In genomic region chr4:114925917-114926312, GRCm38 (mm10) we compare ENCODE assay signal across 10 mouse cellular contexts. TPM values are rescaled to one million over a fixed set of nuclear protein-coding genes. Genes with fewer than 3 reads are reported as not detected.
DNase-seq lines count a peak whose midpoint lies in the region; ATAC-seq and TF ChIP-seq lines count a peak whose summit lies in the region.
"Had no signal": no experiment of that assay in that cellular context is flagged by ENCODE, and none has a peak within 500 bp of the region (broad histone marks: within the 10 kb centered on the region; RNA-seq: fewer than 3 reads in every experiment).

Gene Foxe3, minus strand, starts transcription at chr4:114926013.

- no peak within 1 kb of the TSS; the same call in 1 of the 2 replicates for H3K9ac ChIP-seq in embryonic facial prominence, embryonic 15.5 days
- peak within 1 kb of the TSS; percentile 13; the same call in 1 of the 2 replicates for H3K9ac ChIP-seq in intestine, embryonic 15.5 days
- no peak within 1 kb of the TSS for H3K9ac ChIP-seq in midbrain, postnatal 0 days (replicated peaks; ENCODE audit: low read length, poor library complexity, severe bottlenecking)

- H3K27ac ChIP-seq in left cerebral cortex, adult 2 months, result no peak within 1 kb of the TSS
- H3K27ac ChIP-seq in embryonic facial prominence, embryonic 15.5 days (replicated peaks), result no peak within 1 kb of the TSS
- H3K27ac ChIP-seq in intestine, embryonic 15.5 days, result no peak within 1 kb of the TSS
- H3K27ac ChIP-seq in midbrain, postnatal 0 days (ENCODE audit: low read depth, low read length), result no peak within 1 kb of the TSS
- no peak within 1 kb of the TSS for H3K27ac ChIP-seq in cerebellum, adult 2 months (ENCODE audit: insufficient read depth, low read length)

- intact Hi-C loops in left cerebral cortex, adult 2 months (cut with DNase I), result no loop called here
- intact Hi-C loops in left cerebral cortex, postnatal 14 days (cut with DNase I), result no loop called here

- no peak for TF ChIP-seq POLR2A in cerebellum, adult 2 months (IDR thresholded peaks at IDR 0.05; ENCODE audit: borderline replicate concordance, insufficient read depth, low read length)

- peaks cover 88% of the 10 kb centered on the region for H3K27me3 ChIP-seq in embryonic facial prominence, embryonic 15.5 days
- H3K27me3 ChIP-seq in intestine, embryonic 15.5 days (replicated peaks), result peaks cover 76% of the 10 kb centered on the region
- peaks cover 81% of the 10 kb centered on the region for H3K27me3 ChIP-seq in midbrain, postnatal 0 days (ENCODE audit: insufficient read depth, low read length)
- no peaks in the 10 kb centered on the region; the same call in 1 of the 2 replicates for H3K27me3 ChIP-seq in cerebellum, adult 2 months (ENCODE audit: control insufficient read depth, insufficient read depth, low read length)

- H3K36me3 ChIP-seq in embryonic facial prominence, embryonic 15.5 days, result no peaks in the 10 kb centered on the region
- no peaks in the 10 kb centered on the region for H3K36me3 ChIP-seq in intestine, embryonic 15.5 days
- H3K36me3 ChIP-seq in midbrain, postnatal 0 days (ENCODE audit: insufficient read depth, low read length), result no peaks in the 10 kb centered on the region

- 0 out of 2 replicates have a peak within 1 kb of the TSS, but pooled peaks have one; percentile 7 for H3K4me3 ChIP-seq in left cerebral cortex, adult 2 months
- peak within 1 kb of the TSS; percentile 46 for H3K4me3 ChIP-seq in embryonic facial prominence, embryonic 15.5 days (replicated peaks)
- H3K4me3 ChIP-seq in intestine, embryonic 15.5 days (replicated peaks), result peak within 1 kb of the TSS; percentile 46
- H3K4me3 ChIP-seq in midbrain, postnatal 0 days (ENCODE audit: low read depth, low read length), result peak within 1 kb of the TSS; percentile 36
- no peak within 1 kb of the TSS for H3K4me3 ChIP-seq in cerebellum, adult 2 months (replicated peaks; ENCODE audit: insufficient read depth, low read depth, low read length)

- peak within 1 kb of the TSS; percentile 81 for H3K4me2 ChIP-seq in embryonic facial prominence, embryonic 15.5 days (replicated peaks)
- H3K4me2 ChIP-seq in intestine, embryonic 15.5 days (replicated peaks), result peak within 1 kb of the TSS; percentile 89
- peak within 1 kb of the TSS; percentile 56 for H3K4me2 ChIP-seq in midbrain, postnatal 0 days (ENCODE audit: low read depth, low read length, poor library complexity, severe bottlenecking)

- H3K9me3 ChIP-seq in embryonic facial prominence, embryonic 15.5 days (replicated peaks), result no peaks in the 10 kb centered on the region
- no peaks in the 10 kb centered on the region for H3K9me3 ChIP-seq in intestine, embryonic 15.5 days
- H3K9me3 ChIP-seq in midbrain, postnatal 0 days (ENCODE audit: low read length), result no peaks in the 10 kb centered on the region

- DNase-seq in left cerebral cortex, adult 2 months (ENCODE audit: extremely low spot score in 1 of 2, low spot score in 2 of 2), result no peak
- DNase-seq in left cerebral cortex, adult 8-10 months (ENCODE audit: low spot score in 2 of 2), result no peak
- DNase-seq in midbrain, postnatal 0 days (ENCODE audit: low spot score), result no peak
- no peak for DNase-seq in left cerebral cortex, postnatal 14 days (ENCODE audit: low spot score in 2 of 2)
- no peak for DNase-seq in testis, postnatal 10 days (ENCODE audit: low spot score)
- no peak for DNase-seq in cerebellum, adult 2 months
- DNase-seq: cerebellum, adult 18-20 months; right cerebral cortex, postnatal 14 days had no signal

- 1% methylated on average over 23 of the region's 25 CpGs for WGBS in embryonic facial prominence, embryonic 15.5 days
- WGBS in intestine, embryonic 15.5 days, result under 1% methylated on average over 25 of the region's 25 CpGs
- WGBS in midbrain, postnatal 0 days, result 2% methylated on average over 24 of the region's 25 CpGs
- WGBS in cerebellum, adult 2 months, result 2% methylated on average over 25 of the region's 25 CpGs

- ATAC-seq in embryonic facial prominence, embryonic 15.5 days (ENCODE audit: insufficient number of reproducible peaks, low FRiP score, low TSS enrichment, low read depth), result no peak
- ATAC-seq in intestine, embryonic 15.5 days, result 0 out of 2 replicates have a peak, but pooled peaks have one; percentile 17
- ATAC-seq in midbrain, postnatal 0 days (ENCODE audit: low FRiP score), result no peak; the same call in 1 of the 2 replicates

- H3K4me1 ChIP-seq in embryonic facial prominence, embryonic 15.5 days, result peaks cover 11% of the 10 kb centered on the region
- peaks cover 12% of the 10 kb centered on the region for H3K4me1 ChIP-seq in intestine, embryonic 15.5 days (replicated peaks)
- H3K4me1 ChIP-seq in midbrain, postnatal 0 days (ENCODE audit: insufficient read depth, low read length), result 0 out of 2 replicates have a peak, but pooled peaks cover 4% of the 10 kb centered on the region
- H3K4me1 ChIP-seq in cerebellum, adult 2 months (ENCODE audit: control insufficient read depth, insufficient read depth, low read length), result no peaks in the 10 kb centered on the region

- TF ChIP-seq CTCF in left cerebral cortex, adult 2 months (IDR thresholded peaks at IDR 0.05), result no peak
- TF ChIP-seq CTCF in midbrain, postnatal 0 days (IDR thresholded peaks at IDR 0.05), result no peak
- TF ChIP-seq CTCF in cerebellum, adult 2 months (IDR thresholded peaks at IDR 0.05; ENCODE audit: borderline replicate concordance, insufficient read depth, low read depth, low read length), result no peak

RNA-seq across cellular contexts. Expression of gene Foxe3, which starts in this region (rescaled TPM):
- total RNA-seq in left cerebral cortex, adult 2 months (2021), result not detected
- not detected for total RNA-seq in left cerebral cortex, adult 8-10 months (2022)
- polyA plus RNA-seq in embryonic facial prominence, embryonic 15.5 days (2015; fragmentation: Nextera tagmentation; extraction: Ambion mirVana), result 0.20 TPM in 1 of 2 replicates, not detected in the other
- not detected in 2 replicates for polyA plus RNA-seq in intestine, embryonic 15.5 days (2015; fragmentation: Nextera tagmentation; extraction: Ambion mirVana)
- total RNA-seq in midbrain, postnatal 0 days (2014; rRNA removed), result 0.27 TPM in 1 of 2 replicates, not detected in the other
- polyA plus RNA-seq in midbrain, postnatal 0 days (2015; fragmentation: Nextera tagmentation; extraction: Ambion mirVana), result 0.31 and 0.39 TPM in 2 replicates
- total RNA-seq in left cerebral cortex, postnatal 14 days (2021), result not detected
- not detected in 2 replicates for polyA plus RNA-seq in cerebellum, adult 2 months (2012; rRNA removed)

Comparison
In these comparisons a context has a peak if more than half of its experiments do, and no peak if none do; other contexts are left out.
1. Peak in ATAC-seq, H3K4me3 ChIP-seq, H3K9ac ChIP-seq and H3K4me2 ChIP-seq in intestine, embryonic 15.5 days; RNA of the gene not detected or under 1 TPM.